Mouse (Mus musculus) myocyte (in vitro differentiated cells): ENCODE data around the gene Mex3d.

Source experiments
- CEBPB ChIP-seq: IDR thresholded peaks from 2 replicates; pipeline ENCODE4 v1.6.1; 2011; ENCODE audit warnings: mild to moderate bottlenecking, moderate library complexity; ENCODE audit not compliant: poor library complexity, insufficient read depth, severe bottlenecking
- E2F4 ChIP-seq: IDR thresholded peaks from one replicate; pipeline ENCODE4 v1.6.1; 2011; ENCODE audit warnings: mild to moderate bottlenecking, control low read depth, moderate library complexity; ENCODE audit not compliant: insufficient read depth
- POLR2A ChIP-seq: IDR thresholded peaks from one replicate; pipeline ENCODE4 v1.6.1; 2011; ENCODE audit warnings: low read depth, mild to moderate bottlenecking, control low read depth, moderate library complexity; ENCODE audit not compliant: insufficient read length
- POLR2AphosphoS2 ChIP-seq: IDR thresholded peaks from one replicate; pipeline ENCODE4 v1.6.1; 2011; ENCODE audit warnings: low read depth, control low read depth; ENCODE audit not compliant: insufficient read length
- REST ChIP-seq: IDR thresholded peaks from one replicate; pipeline ENCODE4 v1.6.1; 2011; ENCODE audit warnings: mild to moderate bottlenecking, control low read depth, moderate library complexity; ENCODE audit not compliant: insufficient read depth, insufficient read length
- SRF ChIP-seq: IDR thresholded peaks from one replicate; pipeline ENCODE4 v1.6.1; 2011; ENCODE audit warnings: low read depth; ENCODE audit not compliant: control insufficient read depth, insufficient read length
- TCF12 ChIP-seq: IDR thresholded peaks from one replicate; pipeline ENCODE4 v1.6.1; 2011; ENCODE audit warnings: mild to moderate bottlenecking, control low read depth; ENCODE audit not compliant: poor library complexity, insufficient read depth, severe bottlenecking
- TCF3 ChIP-seq: IDR thresholded peaks from one replicate; pipeline ENCODE4 v1.6.1; 2011; ENCODE audit warnings: low read depth, control low read depth; ENCODE audit not compliant: insufficient read length
- USF1 ChIP-seq: IDR thresholded peaks from one replicate; pipeline ENCODE4 v1.6.1; 2011; ENCODE audit warnings: low read depth, mild to moderate bottlenecking, control low read depth, moderate library complexity

- no peak for TF ChIP-seq SRF
- no peak for TF ChIP-seq CEBPB
- no peak for TF ChIP-seq TCF3
- no peak for TF ChIP-seq TCF12
- no peak for TF ChIP-seq POLR2A
- TF ChIP-seq POLR2AphosphoS2: no peak
- no peak for TF ChIP-seq USF1
- no peak for TF ChIP-seq REST
- no peak for TF ChIP-seq E2F4
These were observed 32.0 kb upstream of the Mex3d start for GRCm38 (mm10) chr10:80419419-80419818.
